Mouse (Mus musculus) kidney, postnatal 0 days (tissue): ENCODE results near the gene Rnf130. TPM values are rescaled to one million over a fixed set of nuclear protein-coding genes. Genes with fewer than 3 reads are reported as not detected.

Experiments used
- ATAC-seq: fragments of 200-750 bp; cut with Nextera tagmentation; replicated peaks from 2 replicates; pipeline ENCODE4 v1.8.0; 2017; ENCODE audit warnings: low read depth, moderate number of reproducible peaks, moderate TSS enrichment, moderate library complexity; ENCODE audit not compliant: low FRiP score
- DNase-seq: peaks from one replicate; pipeline ENCODE4 v3.0.0-alpha.2; 2016; ENCODE audit warnings: low spot score
- H3K27ac ChIP-seq: fragments of 300-500 bp; sonication (generic); 2 replicates; pipeline ENCODE4 v1.5.1; 2014; ENCODE audit warnings: mild to moderate bottlenecking
- H3K27me3 ChIP-seq: fragments of 300-500 bp; sonication (generic); 2 replicates; pipeline ENCODE4 v1.6.1; 2014; ENCODE audit warnings: low read length, mixed read lengths; ENCODE audit not compliant: insufficient read depth
- H3K36me3 ChIP-seq: fragments of 300-500 bp; sonication (generic); 2 replicates; pipeline ENCODE4 v1.6.1; 2014; ENCODE audit warnings: low read length, mixed read lengths; ENCODE audit not compliant: insufficient read depth
- H3K4me1 ChIP-seq: fragments of 300-500 bp; sonication (generic); replicated peaks from 2 replicates; pipeline ENCODE4 v1.6.1; 2014; ENCODE audit warnings: antibody characterized with exemption, low read length, mixed read lengths; ENCODE audit not compliant: insufficient read depth
- H3K4me2 ChIP-seq: fragments of 300-500 bp; sonication (generic); 2 replicates; pipeline ENCODE4 v1.6.1; 2014; ENCODE audit warnings: mild to moderate bottlenecking, low read length, moderate library complexity, mixed read lengths
- H3K4me3 ChIP-seq: fragments of 300-500 bp; sonication (generic); replicated peaks from 2 replicates; pipeline ENCODE4 v1.5.1; 2014; ENCODE audit warnings: low read depth, low read length
- H3K9ac ChIP-seq: fragments of 300-500 bp; sonication (generic); 2 replicates; pipeline ENCODE4 v1.6.1; 2014; ENCODE audit warnings: low read depth, low read length
- H3K9me3 ChIP-seq: fragments of 300-500 bp; sonication (generic); replicated peaks from 2 replicates; pipeline ENCODE4 v1.6.1; 2016; ENCODE audit warnings: low read length, inconsistent platforms, mixed read lengths
- CTCF ChIP-seq: IDR thresholded peaks from 2 replicates; pipeline ENCODE4 v1.5.1; 2016; ENCODE audit warnings: antibody characterized with exemption, low read depth, mild to moderate bottlenecking, moderate library complexity
- WGBS: fragments of 180-500 bp; shearing (Covaris S2); extraction: QIAGEN DNeasy Blood & Tissue Kit; methylation state at CpG from one replicate; pipeline ENCODE4 v1.1.7; 2014; 5-methylcytosine and 5-hydroxymethylcytosine counted together
- polyA plus RNA-seq: library from polyadenylated mRNA; unstranded; fragments of >200 nt; fragmentation: Nextera tagmentation; extraction: Ambion mirVana; gene quantifications from 2 replicates; pipeline ENCODE4 v1.2.1, GENCODE M21; 2015

Rnf130 gene
- polyA plus RNA-seq, 1 experiment from 2014 or later: 104 TPM

DNA sequence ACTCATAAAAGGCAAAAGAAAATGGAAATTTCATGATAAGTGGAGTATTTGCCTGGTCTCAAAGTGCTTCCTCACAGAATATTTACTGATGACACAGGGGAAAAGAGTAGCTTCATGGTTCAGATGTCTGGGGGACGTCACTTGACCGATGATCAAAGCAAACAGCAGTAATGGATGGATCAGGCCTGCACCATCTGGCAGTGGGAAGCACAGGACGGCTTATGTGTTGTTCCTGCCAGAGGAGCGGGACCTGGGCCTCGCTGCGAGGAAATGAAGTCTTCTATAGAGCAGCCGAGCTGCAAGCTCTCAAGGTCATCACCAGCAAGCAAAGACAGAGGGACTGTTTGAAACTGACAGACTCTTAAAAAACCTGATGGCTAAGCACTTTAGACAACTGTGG is 37.0 kb downstream of the Rnf130 start:
- Histone ChIP-seq H3K4me2 (no peak overlapping the region), H3K27me3 (no peaks in the 10 kb centered on the region), H3K27ac (no peak overlapping the region), H3K4me3 (no peak overlapping the region), H3K36me3 (no peaks in the 10 kb centered on the region), H3K9ac (no peak overlapping the region), H3K9me3 (no peaks in the 10 kb centered on the region), H3K4me1 (no peaks in the 10 kb centered on the region)
- no peak for TF ChIP-seq CTCF
- ATAC-seq (no peak), DNase-seq (no peak)
- WGBS: 26% methylated on average over 7 of the region's 7 CpGs

DNA sequence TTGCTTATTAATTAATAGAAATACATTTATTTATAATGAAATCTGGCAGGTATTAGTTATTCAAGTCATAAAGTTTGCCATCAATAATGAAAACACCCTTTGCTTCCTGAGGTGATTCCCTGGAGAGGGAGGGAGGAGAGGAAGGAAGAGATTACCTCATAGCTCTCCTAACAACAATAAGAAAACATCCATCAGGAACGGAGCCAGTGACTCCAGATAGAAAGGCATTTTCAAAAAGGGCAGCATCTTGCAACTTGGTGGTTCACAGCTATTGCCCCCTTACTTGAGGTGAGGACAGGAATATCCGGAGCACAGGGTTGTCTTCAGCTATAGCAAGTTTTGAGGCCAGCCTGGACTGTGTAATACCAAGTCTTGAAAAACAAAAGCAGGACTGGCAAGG is 40.9 kb downstream of the Rnf130 start:
- H3K27ac ChIP-seq: no peak overlapping the region
- WGBS: 74% methylated on average over 2 of the region's 2 CpGs
- H3K4me2 ChIP-seq: no peak overlapping the region
- no peak for TF ChIP-seq CTCF
- ATAC-seq: no peak
- no peak overlapping the region for H3K9ac ChIP-seq
- no peaks in the 10 kb centered on the region for H3K36me3 ChIP-seq
- no peaks in the 10 kb centered on the region for H3K27me3 ChIP-seq
- peak; percentile 17 for DNase-seq
- H3K9me3 ChIP-seq: no peaks in the 10 kb centered on the region
- no peaks in the 10 kb centered on the region for H3K4me1 ChIP-seq
- H3K4me3 ChIP-seq: no peak overlapping the region

DNA sequence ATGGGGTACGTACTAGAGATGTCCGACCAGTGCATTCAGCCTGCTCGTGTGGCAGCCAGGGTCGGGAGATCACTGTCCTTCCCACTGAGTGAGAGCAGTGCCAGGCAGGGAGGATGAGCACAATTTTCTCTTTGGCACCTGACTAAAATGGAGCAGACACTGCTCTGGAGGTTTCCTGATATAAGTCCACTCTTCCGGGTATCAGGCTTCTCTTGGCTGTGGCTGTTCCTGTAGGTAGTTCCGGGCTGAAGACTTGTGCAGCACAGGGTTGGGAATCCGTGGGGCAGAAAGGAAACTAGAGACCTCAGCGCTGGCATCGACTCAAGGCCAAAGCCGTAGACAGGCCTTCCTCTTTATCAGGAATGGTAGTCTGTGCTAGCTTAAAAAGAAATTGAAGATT is 48.7 kb downstream of the Rnf130 start:
- H3K4me3 ChIP-seq: no peak overlapping the region
- H3K4me1 ChIP-seq: no peaks in the 10 kb centered on the region
- 89% methylated on average over 10 of the region's 10 CpGs for WGBS
- TF ChIP-seq CTCF: no peak
- no peaks in the 10 kb centered on the region for H3K36me3 ChIP-seq
- no peaks in the 10 kb centered on the region for H3K27me3 ChIP-seq
- H3K4me2 ChIP-seq: no peak overlapping the region
- no peaks in the 10 kb centered on the region for H3K9me3 ChIP-seq
- H3K27ac ChIP-seq: no peak overlapping the region
- no peak overlapping the region for H3K9ac ChIP-seq
- DNase-seq (no peak), ATAC-seq (no peak)

DNA sequence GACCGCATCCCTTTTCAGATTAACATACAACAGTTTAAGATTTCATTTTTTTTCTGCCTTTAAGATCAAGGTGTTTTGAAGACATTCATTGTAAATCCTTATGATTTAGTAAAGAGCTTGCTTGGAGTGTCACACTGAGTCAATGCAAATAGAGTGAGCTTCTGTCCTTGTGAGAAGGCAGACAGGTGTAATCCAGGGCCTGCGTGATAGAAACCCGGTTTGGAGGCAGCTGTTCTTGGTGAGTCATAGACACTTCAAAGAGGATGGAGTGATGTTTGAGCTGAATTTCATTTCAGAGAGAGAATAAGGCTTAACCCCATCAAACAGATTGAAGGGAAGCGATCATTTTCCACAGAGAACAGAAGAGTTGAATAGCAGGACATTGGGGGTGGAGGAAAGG is 51.6 kb downstream of the Rnf130 start:
- TF ChIP-seq CTCF: no peak
- no peaks in the 10 kb centered on the region for H3K9me3 ChIP-seq

DNA sequence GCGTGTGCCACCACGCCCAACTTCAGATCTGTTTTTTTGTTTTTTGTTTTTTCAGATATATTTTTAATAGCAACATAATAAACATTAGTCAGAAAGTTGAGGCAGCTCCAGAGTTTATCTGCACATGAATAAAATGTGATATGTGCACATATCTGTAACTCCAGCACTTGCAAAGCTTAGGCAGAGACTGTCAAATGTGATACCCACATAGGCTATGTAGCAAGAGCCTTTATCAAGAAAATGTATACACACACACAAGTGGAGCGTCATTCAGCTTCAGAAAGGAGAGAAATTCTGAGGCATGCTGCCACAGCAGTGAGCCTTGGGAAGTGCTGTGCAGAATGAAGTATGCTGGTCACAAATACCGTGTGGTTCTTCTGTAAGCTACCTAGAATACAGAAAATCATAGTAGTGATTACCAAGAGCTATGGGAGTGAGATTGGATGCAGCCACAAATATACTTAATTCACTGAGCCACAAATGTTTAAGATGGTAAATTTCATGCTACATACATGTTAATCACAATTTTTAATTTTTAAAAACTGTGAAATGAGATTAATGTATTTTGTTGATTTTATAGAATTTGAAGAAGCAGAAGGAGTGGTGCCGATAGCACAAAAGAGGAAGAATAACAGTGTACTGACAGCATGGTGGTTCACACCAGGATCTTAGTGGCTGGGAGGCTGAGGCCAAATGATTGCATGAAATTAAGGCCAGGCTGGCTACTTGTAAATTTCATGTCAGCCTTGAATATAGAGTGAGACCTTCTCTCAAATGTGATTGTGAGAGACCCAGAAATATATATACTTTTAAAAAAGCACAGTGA is 56.4 kb downstream of the Rnf130 start:
- WGBS: 91% methylated on average over 5 of the region's 5 CpGs
- no peaks in the 10 kb centered on the region for H3K27me3 ChIP-seq
- no peak for DNase-seq
- H3K4me1 ChIP-seq: no peaks in the 10 kb centered on the region
- H3K27ac ChIP-seq: no peak overlapping the region
- TF ChIP-seq CTCF: no peak
- no peaks in the 10 kb centered on the region for H3K9me3 ChIP-seq
- H3K36me3 ChIP-seq: 0 out of 2 replicates have a peak, but pooled peaks cover 3% of the 10 kb centered on the region
- no peak overlapping the region for H3K4me2 ChIP-seq
- H3K9ac ChIP-seq: no peak overlapping the region
- no peak overlapping the region for H3K4me3 ChIP-seq
- ATAC-seq: no peak

More for the DNA sequence above, 51.6 kb downstream of the Rnf130 start:
- ATAC-seq: no peak
- Histone ChIP-seq H3K4me2 (no peak overlapping the region), H3K27me3 (no peaks in the 10 kb centered on the region), H3K9ac (no peak overlapping the region), H3K36me3 (no peaks in the 10 kb centered on the region), H3K4me1 (no peaks in the 10 kb centered on the region), H3K27ac (no peak overlapping the region), H3K4me3 (no peak overlapping the region)
- DNase-seq: no peak
- 90% methylated on average over 4 of the region's 4 CpGs for WGBS

DNA sequence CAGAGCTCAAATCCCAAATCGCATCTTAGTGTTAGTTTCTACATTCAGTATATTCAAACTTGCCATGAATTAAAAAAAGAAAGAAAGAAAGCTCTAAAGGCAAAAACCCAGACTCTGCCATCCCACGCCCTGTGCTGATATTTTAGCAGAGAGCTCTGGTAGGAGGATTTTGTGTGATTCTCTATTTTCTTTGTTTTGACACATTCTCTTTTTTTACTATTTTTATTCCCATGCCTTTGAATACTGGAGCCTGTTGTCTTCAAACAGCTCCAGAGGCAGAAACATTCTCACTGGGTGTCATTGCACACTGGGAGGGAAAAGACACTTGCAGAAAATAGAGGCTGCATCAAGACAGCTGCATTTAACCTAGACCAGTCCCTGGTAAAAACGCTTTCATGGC is 61.1 kb downstream of the Rnf130 start:
- Histone ChIP-seq H3K36me3 (peaks cover 21% of the 10 kb centered on the region), H3K4me2 (no peak overlapping the region), H3K4me1 (no peaks in the 10 kb centered on the region), H3K27ac (no peak overlapping the region), H3K4me3 (no peak overlapping the region), H3K27me3 (no peaks in the 10 kb centered on the region), H3K9ac (no peak overlapping the region), H3K9me3 (no peaks in the 10 kb centered on the region)
- ATAC-seq (no peak), DNase-seq (no peak)
- TF ChIP-seq CTCF: no peak
- WGBS: 95% methylated on average over 3 of the region's 3 CpGs

DNA sequence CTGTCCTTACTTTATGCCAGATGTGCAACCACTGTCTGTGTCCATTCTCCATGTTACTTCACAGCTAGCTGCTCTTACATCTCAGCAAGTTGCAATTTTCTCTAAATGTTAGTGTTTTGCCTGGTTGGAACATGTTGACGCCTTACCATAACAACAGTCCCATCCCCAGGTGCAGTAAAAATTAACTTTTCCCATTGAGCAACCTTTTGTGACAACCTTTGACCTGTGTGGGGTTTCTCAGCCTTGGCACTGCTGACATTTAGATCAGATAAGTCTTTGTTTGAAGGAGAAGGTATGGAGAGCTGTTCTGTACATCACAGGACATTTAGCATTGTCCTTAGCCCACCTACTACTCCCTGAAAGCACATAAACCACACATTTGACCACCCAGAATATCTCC is 64.7 kb downstream of the Rnf130 start:
- ATAC-seq (no peak), DNase-seq (no peak)
- H3K4me1 ChIP-seq: no peaks in the 10 kb centered on the region
- WGBS: 43% methylated on average over 1 of the region's 1 CpGs
- TF ChIP-seq CTCF: no peak
- H3K9ac ChIP-seq: no peak overlapping the region
- H3K27ac ChIP-seq: no peak overlapping the region
- no peak overlapping the region for H3K4me2 ChIP-seq
- H3K36me3 ChIP-seq: peaks cover 21% of the 10 kb centered on the region
- H3K4me3 ChIP-seq: no peak overlapping the region
- H3K27me3 ChIP-seq: no peaks in the 10 kb centered on the region
- no peaks in the 10 kb centered on the region for H3K9me3 ChIP-seq
